Mouse (Mus musculus): ENCODE data around the gene Nphs1. TPM values are rescaled to one million over a fixed set of nuclear protein-coding genes. Genes with fewer than 3 reads are reported as not detected.
"Not testable (repeated sequence)": the region's sequence is repeated elsewhere in the genome, so short reads cannot be mapped to it uniquely, and the experiment has no call there.

Nphs1 gene
- polyA plus RNA-seq, 1 experiment from 2014 or later, result 0.06 TPM

DNA sequence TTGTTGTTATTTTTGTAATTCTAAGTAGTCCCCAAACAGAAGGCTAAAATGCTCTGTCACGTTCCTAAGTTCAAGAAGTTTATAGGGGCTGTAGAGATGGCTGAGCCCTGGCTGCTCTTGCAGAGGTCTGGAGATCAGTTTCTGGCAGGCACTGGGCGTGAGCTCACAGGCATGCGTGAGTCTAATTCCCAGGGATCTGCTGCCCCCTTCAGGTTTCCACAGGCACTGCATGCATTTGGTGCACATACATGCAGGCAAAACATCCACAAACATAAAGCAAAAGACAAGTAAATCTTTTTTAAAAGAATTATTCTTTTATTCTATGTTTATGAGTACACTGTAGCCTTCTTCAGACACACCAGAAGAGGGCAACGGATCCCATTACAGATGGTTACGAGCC, 14.3 kb downstream of the Nphs1 start:
- H3K27ac ChIP-seq (ENCODE audit: low read depth), result no peak overlapping the region
- no peak overlapping the region for H3K4me2 ChIP-seq (ENCODE audit: low read depth, low read length)
- no peaks in the 10 kb centered on the region for H3K36me3 ChIP-seq (replicated peaks; ENCODE audit: insufficient read depth, low read length)
- ATAC-seq, result no peak
- peaks cover 4% of the 10 kb centered on the region; the same call in 1 of the 2 replicates for H3K4me1 ChIP-seq (ENCODE audit: insufficient read depth)
- peak; percentile 69 for DNase-seq
- H3K27me3 ChIP-seq (ENCODE audit: insufficient read depth, low read length), result peaks cover 6% of the 10 kb centered on the region
- 49% methylated on average over 5 of the region's 5 CpGs for WGBS (ENCODE audit: insufficient replicate concordance)
- no peak overlapping the region for H3K4me3 ChIP-seq (ENCODE audit: low read depth, low read length)
- TF ChIP-seq EP300 (IDR thresholded peaks at IDR 0.05; ENCODE audit: low read depth), result no peak
- TF ChIP-seq CTCF (IDR thresholded peaks at IDR 0.05; ENCODE audit: low read depth), result peak; percentile 78
- no peak overlapping the region for H3K9ac ChIP-seq (replicated peaks)
- H3K9me3 ChIP-seq (ENCODE audit: low read length), result no peaks in the 10 kb centered on the region

- Histone ChIP-seq H3K9me3 (ENCODE audit: low read length) (no peaks in the 10 kb centered on the region), H3K9ac (replicated peaks) (no peak overlapping the region), H3K4me1 (ENCODE audit: insufficient read depth) (peaks cover 4% of the 10 kb centered on the region; the same call in 1 of the 2 replicates), H3K4me2 (ENCODE audit: low read depth, low read length) (no peak overlapping the region), H3K4me3 (ENCODE audit: low read depth, low read length) (no peak overlapping the region), H3K36me3 (replicated peaks; ENCODE audit: insufficient read depth, low read length) (no peaks in the 10 kb centered on the region), H3K27me3 (ENCODE audit: insufficient read depth, low read length) (no peaks in the 10 kb centered on the region), H3K27ac (ENCODE audit: low read depth) (peak overlapping the region; percentile 34; the same call in 1 of the 2 replicates)
- ATAC-seq, result peak; percentile 93
- TF ChIP-seq CTCF (IDR thresholded peaks at IDR 0.05; ENCODE audit: low read depth) (no peak), EP300 (IDR thresholded peaks at IDR 0.05; ENCODE audit: low read depth) (no peak)
- DNase-seq, result no peak
- WGBS (ENCODE audit: insufficient replicate concordance), result 49% methylated on average over 4 of the region's 4 CpGs
These were observed 16.9 kb downstream of the Nphs1 start for GRCm38 (mm10) chr7:30474999-30475398.

- not testable (repeated sequence) for H3K4me2 ChIP-seq (ENCODE audit: low read depth, low read length); DNase-seq; H3K27me3 ChIP-seq (ENCODE audit: insufficient read depth, low read length); H3K4me3 ChIP-seq (ENCODE audit: low read depth, low read length); ATAC-seq; H3K36me3 ChIP-seq (replicated peaks; ENCODE audit: insufficient read depth, low read length); H3K9me3 ChIP-seq (ENCODE audit: low read length); H3K9ac ChIP-seq (replicated peaks); H3K4me1 ChIP-seq (ENCODE audit: insufficient read depth); H3K27ac ChIP-seq (ENCODE audit: low read depth)
- WGBS (ENCODE audit: insufficient replicate concordance), result 74% methylated on average over 7 of the region's 7 CpGs
These were observed 18.0 kb downstream of the Nphs1 start for GRCm38 (mm10) chr7:30476136-30476535.

- ATAC-seq, result no peak
- 16% methylated on average over 28 of the region's 32 CpGs for WGBS (ENCODE audit: insufficient replicate concordance)
These were observed 19.6 kb downstream of the Nphs1 start for GRCm38 (mm10) chr7:30477415-30478381.

DNA sequence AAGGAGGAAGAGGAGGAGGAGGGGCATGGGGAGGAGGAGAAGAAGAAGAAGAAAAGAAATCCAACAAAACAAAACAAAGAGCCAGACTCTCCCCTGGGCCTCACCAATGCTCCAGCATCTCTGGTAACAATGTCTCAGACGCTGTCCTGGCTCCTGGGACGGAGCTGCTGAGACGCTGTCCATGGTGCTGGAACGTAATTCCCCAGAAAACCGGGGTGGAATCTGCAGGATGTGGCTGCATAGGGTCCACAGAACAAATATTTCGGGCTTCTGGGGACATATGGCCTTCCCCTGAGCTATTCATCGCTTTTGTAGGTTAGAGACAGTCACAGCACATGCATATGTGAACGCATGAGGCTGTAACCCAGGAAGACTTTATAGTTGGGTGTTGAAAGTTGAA, 26.1 kb downstream of the Nphs1 start:
- DNase-seq, result peak; percentile 50
- no peak for ATAC-seq
- Histone ChIP-seq H3K9ac (replicated peaks) (no peak overlapping the region), H3K27me3 (ENCODE audit: insufficient read depth, low read length) (no peaks in the 10 kb centered on the region), H3K4me3 (ENCODE audit: low read depth, low read length) (no peak overlapping the region), H3K27ac (ENCODE audit: low read depth) (no peak overlapping the region), H3K4me1 (ENCODE audit: insufficient read depth) (no peaks in the 10 kb centered on the region), H3K36me3 (replicated peaks; ENCODE audit: insufficient read depth, low read length) (no peaks in the 10 kb centered on the region), H3K9me3 (ENCODE audit: low read length) (no peaks in the 10 kb centered on the region), H3K4me2 (ENCODE audit: low read depth, low read length) (no peak overlapping the region)
- TF ChIP-seq EP300 (IDR thresholded peaks at IDR 0.05; ENCODE audit: low read depth), result no peak
- TF ChIP-seq CTCF (IDR thresholded peaks at IDR 0.05; ENCODE audit: low read depth), result no peak
- 12% methylated on average over 8 of the region's 8 CpGs for WGBS (ENCODE audit: insufficient replicate concordance)

More at GRCm38 (mm10) chr7:30477415-30478381, 19.6 kb downstream of the Nphs1 start:
- DNase-seq, result no peak
- H3K27ac ChIP-seq (ENCODE audit: low read depth), result no peak overlapping the region
- H3K4me2 ChIP-seq (ENCODE audit: low read depth, low read length), result peak overlapping the region; percentile 52
- no peaks in the 10 kb centered on the region for H3K36me3 ChIP-seq (replicated peaks; ENCODE audit: insufficient read depth, low read length)
- no peak overlapping the region for H3K4me3 ChIP-seq (ENCODE audit: low read depth, low read length)
- H3K9ac ChIP-seq (replicated peaks), result no peak overlapping the region
- H3K9me3 ChIP-seq (ENCODE audit: low read length), result no peaks in the 10 kb centered on the region
- TF ChIP-seq EP300 (IDR thresholded peaks at IDR 0.05; ENCODE audit: low read depth) (no peak), CTCF (IDR thresholded peaks at IDR 0.05; ENCODE audit: low read depth) (no peak)
- H3K27me3 ChIP-seq (ENCODE audit: insufficient read depth, low read length), result no peaks in the 10 kb centered on the region
- peaks cover 4% of the 10 kb centered on the region; the same call in 1 of the 2 replicates for H3K4me1 ChIP-seq (ENCODE audit: insufficient read depth)

- Histone ChIP-seq H3K4me1 (ENCODE audit: insufficient read depth) (peaks cover 3% of the 10 kb centered on the region; the same call in 1 of the 2 replicates), H3K27ac (ENCODE audit: low read depth) (no peak overlapping the region), H3K36me3 (replicated peaks; ENCODE audit: insufficient read depth, low read length) (no peaks in the 10 kb centered on the region), H3K9me3 (ENCODE audit: low read length) (no peaks in the 10 kb centered on the region), H3K27me3 (ENCODE audit: insufficient read depth, low read length) (no peaks in the 10 kb centered on the region), H3K4me3 (ENCODE audit: low read depth, low read length) (no peak overlapping the region), H3K9ac (replicated peaks) (no peak overlapping the region), H3K4me2 (ENCODE audit: low read depth, low read length) (no peak overlapping the region)
- 35% methylated on average over 16 of the region's 16 CpGs for WGBS (ENCODE audit: insufficient replicate concordance)
- ATAC-seq (no peak), DNase-seq (peak; percentile 53)
- TF ChIP-seq EP300 (IDR thresholded peaks at IDR 0.05; ENCODE audit: low read depth), result no peak
- TF ChIP-seq CTCF (IDR thresholded peaks at IDR 0.05; ENCODE audit: low read depth), result peak; percentile 82
These were observed 32.3 kb downstream of the Nphs1 start for GRCm38 (mm10) chr7:30490251-30490956.

Data from liver, postnatal 0 days (tissue).